Mouse (Mus musculus): ENCODE measurements around the gene Hopx.

Hopx gene

GRCm38 (mm10) chr5:77056881-77057440 lies 58.0 kb downstream of the Hopx start:
- DNase-seq: no peak

GRCm38 (mm10) chr5:77052616-77053015 lies 62.3 kb downstream of the Hopx start:
- DNase-seq: no peak

- no peak for DNase-seq
Observed at GRCm38 (mm10) chr5:77044362-77044761, 70.6 kb downstream of the Hopx start.

GRCm38 (mm10) chr5:77039391-77039790 lies 75.5 kb downstream of the Hopx start:
- no peak for DNase-seq

GRCm38 (mm10) chr5:77038451-77038850 lies 76.5 kb downstream of the Hopx start:
- no peak for DNase-seq

Data from right cerebral cortex, postnatal 4 days (tissue).